Mouse (Mus musculus) heart, embryonic 16.5 days (tissue): Measurements from ENCODE around the gene Asxl1. TPM values are rescaled to one million over a fixed set of nuclear protein-coding genes. Genes with fewer than 3 reads are reported as not detected.

Experiments used
- ATAC-seq: fragments of 200-750 bp; cut with Nextera tagmentation; replicated peaks from 2 replicates; pipeline ENCODE4 v1.8.0; 2017; ENCODE audit warnings: moderate number of reproducible peaks; ENCODE audit not compliant: insufficient read depth, low FRiP score; ENCODE audit errors: extremely low read depth
- H3K27ac ChIP-seq: fragments of 300-500 bp; sonication (generic); 2 replicates; pipeline ENCODE4 v1.5.1; 2014; ENCODE audit warnings: mild to moderate bottlenecking, low read length, control low read depth, moderate library complexity
- H3K27me3 ChIP-seq: fragments of 300-500 bp; sonication (generic); 2 replicates; pipeline ENCODE4 v1.6.1; 2014; ENCODE audit warnings: low read length, mixed read lengths; ENCODE audit not compliant: control insufficient read depth, insufficient read depth
- H3K36me3 ChIP-seq: fragments of 300-500 bp; sonication (generic); 2 replicates; pipeline ENCODE4 v1.6.1; 2014; ENCODE audit not compliant: control insufficient read depth, insufficient read depth
- H3K4me1 ChIP-seq: fragments of 300-500 bp; sonication (generic); 2 replicates; pipeline ENCODE4 v1.6.1; 2014; ENCODE audit warnings: low read length, mixed read lengths; ENCODE audit not compliant: control insufficient read depth, insufficient read depth
- H3K4me2 ChIP-seq: fragments of 300-500 bp; sonication (generic); 2 replicates; pipeline ENCODE4 v1.6.1; 2014; ENCODE audit warnings: low read depth, mild to moderate bottlenecking, control low read depth, low read length
- H3K4me3 ChIP-seq: fragments of 300-500 bp; sonication (generic); 2 replicates; pipeline ENCODE4 v1.5.1; 2014; ENCODE audit warnings: mild to moderate bottlenecking, control low read depth, low read length
- H3K9ac ChIP-seq: fragments of 300-500 bp; sonication (generic); 2 replicates; pipeline ENCODE4 v1.6.1; 2014; ENCODE audit warnings: low read length, control low read depth
- H3K9me3 ChIP-seq: fragments of 300-500 bp; sonication (generic); replicated peaks from 2 replicates; pipeline ENCODE4 v1.6.1; 2016; ENCODE audit warnings: low read length; ENCODE audit not compliant: control insufficient read depth
- WGBS: fragments of 180-500 bp; shearing (Covaris S2); extraction: QIAGEN DNeasy Blood & Tissue Kit; methylation state at CpG from one replicate; pipeline ENCODE4 v1.1.7; 2014; 5-methylcytosine and 5-hydroxymethylcytosine counted together
- polyA plus RNA-seq: library from polyadenylated mRNA; unstranded; fragments of >200 nt; fragmentation: Nextera tagmentation; extraction: Ambion mirVana; gene quantifications from 2 replicates; pipeline ENCODE4 v1.2.1, GENCODE M21; 2015

Gene Asxl1
- polyA plus RNA-seq, 1 experiment from 2014 or later: 7.4 TPM

- no peak overlapping the region for H3K9ac ChIP-seq
- H3K4me2 ChIP-seq: no peak overlapping the region
- no peaks in the 10 kb centered on the region for H3K36me3 ChIP-seq
- ATAC-seq: no peak
- H3K27me3 ChIP-seq: no peaks in the 10 kb centered on the region
- WGBS: 85% methylated on average over 6 of the region's 6 CpGs
- H3K9me3 ChIP-seq: no peaks in the 10 kb centered on the region
- no peak overlapping the region for H3K4me3 ChIP-seq
- H3K4me1 ChIP-seq: peaks cover 8% of the 10 kb centered on the region; the same call in 1 of the 2 replicates
- no peak overlapping the region for H3K27ac ChIP-seq
These were observed 102.9 kb downstream of the Asxl1 start for GRCm38 (mm10) chr2:153448519-153448918.

Other genes with a start within 250 kb of the Asxl1 start
- gene Hck, start 237.4 kb upstream of the Asxl1 start, polyA plus RNA-seq: 2.9 and 3.1 TPM in 2 replicates
- gene Tm9sf4, start 184.5 kb upstream of the Asxl1 start, polyA plus RNA-seq: 63.0 and 65.4 TPM in 2 replicates
- 6.5 and 7.5 TPM in 2 replicates for gene Tspyl3, start 120.4 kb upstream of the Asxl1 start, polyA plus RNA-seq
- 9.8 and 10.3 TPM in 2 replicates for gene Plagl2, start 104.4 kb upstream of the Asxl1 start, polyA plus RNA-seq
- gene Pofut1, start 104.3 kb upstream of the Asxl1 start, polyA plus RNA-seq: 3.7 and 4.0 TPM in 2 replicates
- 5.4 and 6.2 TPM in 2 replicates for gene Kif3b, start 54.4 kb upstream of the Asxl1 start, polyA plus RNA-seq
- gene 4930404H24Rik, start 147.0 kb downstream of the Asxl1 start, polyA plus RNA-seq: not detected in 2 replicates
- 7.0 and 8.5 TPM in 2 replicates for gene Nol4l, start 184.1 kb downstream of the Asxl1 start, polyA plus RNA-seq